Mouse (Mus musculus) cortical plate, adult 2 months (tissue): ENCODE results near the gene Tcp11.

Experiments used
- CTCF ChIP-seq: fragments of 200-500 bp; IDR thresholded peaks from 2 replicates; pipeline ENCODE4 v1.5.1; 2011; ENCODE audit warnings: mild to moderate bottlenecking, control low read depth, low read length; ENCODE audit not compliant: insufficient read depth; ENCODE audit errors: extremely low read depth
- POLR2A ChIP-seq: fragments of 200-500 bp; IDR thresholded peaks from 2 replicates; pipeline ENCODE4 v1.6.1; 2011; ENCODE audit warnings: mild to moderate bottlenecking, low read length, control low read depth; ENCODE audit not compliant: insufficient read depth; ENCODE audit errors: extremely low read depth

DNA sequence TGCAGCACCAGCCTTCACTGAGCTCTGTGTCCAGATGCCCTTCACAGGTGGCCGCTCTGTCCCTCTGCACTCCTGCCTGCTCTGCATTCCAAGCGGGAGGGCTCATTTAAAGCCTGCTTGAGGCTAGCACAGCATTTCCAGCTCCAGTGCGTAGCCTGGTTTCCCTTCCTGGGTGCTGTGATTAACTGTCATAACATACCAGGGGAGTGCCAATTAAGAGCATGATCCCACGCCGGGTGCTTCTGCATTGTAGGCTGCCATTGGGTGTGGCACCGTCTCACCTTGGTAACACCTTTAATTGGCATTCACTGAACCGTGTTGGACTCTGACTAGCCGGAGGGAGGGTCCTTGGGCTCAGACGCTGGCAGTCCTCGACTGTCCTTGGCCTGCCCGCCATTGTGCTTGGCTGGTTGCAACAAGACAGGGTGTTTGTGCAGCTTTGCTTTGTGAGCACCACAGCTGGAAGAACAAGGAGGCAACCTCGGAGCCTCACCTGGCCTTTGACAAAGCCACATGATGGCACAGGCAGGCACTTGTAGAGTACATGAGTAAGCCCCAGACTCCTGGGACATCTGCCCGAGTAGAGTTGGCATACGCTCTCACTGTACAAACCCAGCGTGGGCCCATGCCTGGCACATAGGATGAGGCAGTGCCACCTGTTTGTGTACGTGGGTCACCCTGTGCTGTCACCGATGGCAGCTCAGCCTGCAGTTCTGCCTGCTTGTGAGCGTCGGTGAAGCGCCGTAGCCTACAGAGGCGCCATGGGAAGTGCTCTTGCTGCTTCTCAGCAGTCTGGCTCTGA lies 57.4 kb downstream of the Tcp11 start:
- TF ChIP-seq POLR2A (no peak), CTCF (no peak)
